Mouse (Mus musculus): ENCODE measurements around the gene Myl3. TPM values are rescaled to one million over a fixed set of nuclear protein-coding genes. Genes with fewer than 3 reads are reported as not detected.

Myl3 gene
- 2.1 and 6.8 TPM in 2 replicates for polyA plus RNA-seq (2014; fragmentation: Nextera tagmentation; extraction: Ambion mirVana)

DNA sequence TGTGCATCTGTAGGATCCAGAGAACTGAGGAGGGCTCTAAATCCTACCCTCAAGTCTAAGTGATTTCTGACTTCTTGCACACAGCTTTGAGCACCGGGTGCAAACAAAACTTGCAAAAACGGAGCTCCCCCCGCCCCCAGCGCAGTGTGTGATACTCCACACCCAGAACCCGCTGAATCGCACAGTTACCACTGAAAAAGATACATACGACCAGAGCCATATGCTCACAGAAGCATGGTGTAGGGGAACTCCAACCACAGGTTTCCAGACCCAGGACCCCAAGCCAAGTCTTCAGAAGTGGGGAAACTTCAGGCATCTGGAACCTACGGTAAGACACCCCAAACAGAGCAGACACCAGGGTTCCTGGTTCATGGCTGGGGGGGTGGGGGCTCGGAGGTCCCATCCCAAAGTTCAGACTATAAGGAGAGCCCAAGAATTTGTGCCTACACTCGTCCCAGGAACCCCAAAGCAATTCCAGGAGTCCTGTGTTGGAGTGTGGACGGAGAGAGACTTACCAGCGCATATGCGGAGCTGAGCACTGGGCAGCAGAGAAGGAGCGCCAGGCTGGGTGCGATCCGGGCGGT is at the start of gene Myl3:
Gene Myl3, plus strand, starts transcription at position 151 of the 584 bp plus-strand sequence.
- no peak for DNase-seq (ENCODE audit: low spot score)
- Histone ChIP-seq H3K9me3 (ENCODE audit: control insufficient read depth, low read length) (no peaks in the 10 kb centered on the region), H3K4me2 (peak within 1 kb of the TSS; percentile 82), H3K4me3 (ENCODE audit: low read depth, low read length) (peak within 1 kb of the TSS; percentile 64), H3K36me3 (ENCODE audit: control insufficient read depth, insufficient read depth, low read length) (no peaks in the 10 kb centered on the region), H3K9ac (ENCODE audit: low read depth, low read length) (peak within 1 kb of the TSS; percentile 57), H3K27ac (ENCODE audit: low read depth, low read length) (peak within 1 kb of the TSS; percentile 65; the same call in 1 of the 2 replicates), H3K27me3 (replicated peaks; ENCODE audit: control insufficient read depth, insufficient read depth, low read length) (peaks cover 63% of the 10 kb centered on the region), H3K4me1 (replicated peaks; ENCODE audit: control insufficient read depth, insufficient read depth, low read length) (peaks cover 12% of the 10 kb centered on the region; the same call in 1 of the 2 replicates)
- WGBS, result 3% methylated on average over 17 of the region's 17 CpGs
- no peak for ATAC-seq (replicated peaks; ENCODE audit: low FRiP score)

DNA sequence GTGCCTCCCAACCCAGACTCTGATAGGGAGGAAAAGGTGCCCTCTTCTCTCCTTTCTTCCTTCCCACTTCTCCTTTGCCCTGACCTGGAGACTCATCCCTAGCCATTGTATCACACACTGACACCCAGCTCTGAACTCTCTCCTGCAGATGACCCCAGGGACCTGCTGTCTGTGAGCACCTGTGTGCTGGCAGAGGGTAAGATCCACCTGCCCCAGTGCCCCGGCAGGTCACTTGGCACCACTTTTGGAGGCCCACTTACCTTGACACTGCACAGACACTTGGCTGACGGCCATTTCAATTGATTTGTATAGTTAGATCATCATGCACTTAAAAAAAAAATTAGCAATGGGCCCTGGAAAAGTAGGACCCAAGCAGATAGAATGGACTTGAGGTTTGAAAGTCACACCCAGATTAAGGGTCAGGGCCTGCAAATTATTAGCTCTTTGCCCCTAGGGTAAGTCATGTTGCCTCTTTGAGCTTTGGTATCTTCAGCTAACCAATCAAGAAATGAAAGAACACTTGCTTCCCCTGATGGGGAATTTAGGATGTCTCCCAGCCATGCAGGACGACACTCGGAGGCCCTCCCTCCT is 46.4 kb upstream of the Myl3 start:
- Histone ChIP-seq H3K27me3 (replicated peaks; ENCODE audit: control insufficient read depth, insufficient read depth, low read length) (no peaks in the 10 kb centered on the region), H3K9me3 (ENCODE audit: control insufficient read depth, low read length) (no peaks in the 10 kb centered on the region), H3K36me3 (ENCODE audit: control insufficient read depth, insufficient read depth, low read length) (peaks cover 2% of the 10 kb centered on the region; the same call in 1 of the 2 replicates), H3K9ac (ENCODE audit: low read depth, low read length) (no peak overlapping the region), H3K4me3 (ENCODE audit: low read depth, low read length) (no peak overlapping the region), H3K4me1 (replicated peaks; ENCODE audit: control insufficient read depth, insufficient read depth, low read length) (peaks cover 4% of the 10 kb centered on the region), H3K4me2 (no peak overlapping the region), H3K27ac (ENCODE audit: low read depth, low read length) (no peak overlapping the region)
- 81% methylated on average over 4 of the region's 4 CpGs for WGBS
- no peak for ATAC-seq (replicated peaks; ENCODE audit: low FRiP score)
- no peak for DNase-seq (ENCODE audit: low spot score)

DNA sequence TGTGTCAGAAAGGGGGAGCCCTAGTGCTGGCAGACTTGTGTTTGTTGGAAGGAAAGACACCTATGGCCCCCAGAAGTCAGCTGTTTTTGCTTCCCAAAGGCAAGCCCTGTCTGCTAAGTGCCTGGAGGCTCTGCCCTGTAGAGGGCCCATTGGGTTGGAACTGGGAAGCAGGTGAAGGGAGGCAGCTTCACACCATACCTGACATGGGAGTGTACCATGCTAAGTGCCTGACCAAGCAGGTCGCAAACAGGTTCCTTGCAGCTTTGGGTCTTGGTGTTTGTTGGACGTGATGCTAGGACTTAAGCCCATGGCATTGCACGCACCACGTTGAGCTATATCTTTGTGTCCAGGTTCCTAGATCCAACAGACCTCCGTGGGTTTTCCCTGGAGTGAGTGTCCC is 45.2 kb upstream of the Myl3 start:
- no peak overlapping the region for H3K9ac ChIP-seq (ENCODE audit: low read depth, low read length)
- H3K27ac ChIP-seq (ENCODE audit: low read depth, low read length), result no peak overlapping the region
- peaks cover 4% of the 10 kb centered on the region; the same call in 1 of the 2 replicates for H3K36me3 ChIP-seq (ENCODE audit: control insufficient read depth, insufficient read depth, low read length)
- no peak overlapping the region for H3K4me2 ChIP-seq
- no peak for ATAC-seq (replicated peaks; ENCODE audit: low FRiP score)
- H3K27me3 ChIP-seq (replicated peaks; ENCODE audit: control insufficient read depth, insufficient read depth, low read length), result no peaks in the 10 kb centered on the region
- no peaks in the 10 kb centered on the region for H3K9me3 ChIP-seq (ENCODE audit: control insufficient read depth, low read length)
- H3K4me1 ChIP-seq (replicated peaks; ENCODE audit: control insufficient read depth, insufficient read depth, low read length), result peaks cover 4% of the 10 kb centered on the region
- 90% methylated on average over 5 of the region's 5 CpGs for WGBS
- DNase-seq (ENCODE audit: low spot score), result no peak
- H3K4me3 ChIP-seq (ENCODE audit: low read depth, low read length), result no peak overlapping the region

DNA sequence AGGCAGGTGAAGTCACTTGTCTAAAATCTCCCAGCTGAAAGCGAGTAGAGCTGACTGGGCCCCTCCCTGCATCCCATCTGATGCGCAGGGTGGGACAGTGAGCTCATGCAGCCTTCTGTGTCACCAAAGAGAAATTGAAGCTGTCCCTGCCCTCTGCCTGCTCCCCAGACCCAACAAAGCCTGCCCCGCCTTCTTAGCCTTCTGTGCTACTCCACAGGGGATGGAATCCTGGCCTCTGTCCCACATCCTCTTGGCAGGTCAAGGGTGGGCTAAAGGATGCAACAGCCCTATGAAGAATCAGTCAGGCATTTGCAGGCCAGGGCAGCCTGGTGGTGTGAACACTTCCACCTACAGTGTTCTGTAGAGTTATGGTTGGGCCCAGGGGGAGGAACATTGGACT is 44.2 kb upstream of the Myl3 start:
- H3K36me3 ChIP-seq (ENCODE audit: control insufficient read depth, insufficient read depth, low read length), result peaks cover 4% of the 10 kb centered on the region; the same call in 1 of the 2 replicates
- 84% methylated on average over 3 of the region's 3 CpGs for WGBS
- no peaks in the 10 kb centered on the region for H3K9me3 ChIP-seq (ENCODE audit: control insufficient read depth, low read length)
- H3K9ac ChIP-seq (ENCODE audit: low read depth, low read length), result no peak overlapping the region
- ATAC-seq (replicated peaks; ENCODE audit: low FRiP score) (no peak), DNase-seq (ENCODE audit: low spot score) (no peak)
- peaks cover 6% of the 10 kb centered on the region for H3K4me1 ChIP-seq (replicated peaks; ENCODE audit: control insufficient read depth, insufficient read depth, low read length)
- no peak overlapping the region for H3K27ac ChIP-seq (ENCODE audit: low read depth, low read length)
- no peak overlapping the region for H3K4me3 ChIP-seq (ENCODE audit: low read depth, low read length)
- no peak overlapping the region for H3K4me2 ChIP-seq
- no peaks in the 10 kb centered on the region for H3K27me3 ChIP-seq (replicated peaks; ENCODE audit: control insufficient read depth, insufficient read depth, low read length)

DNA sequence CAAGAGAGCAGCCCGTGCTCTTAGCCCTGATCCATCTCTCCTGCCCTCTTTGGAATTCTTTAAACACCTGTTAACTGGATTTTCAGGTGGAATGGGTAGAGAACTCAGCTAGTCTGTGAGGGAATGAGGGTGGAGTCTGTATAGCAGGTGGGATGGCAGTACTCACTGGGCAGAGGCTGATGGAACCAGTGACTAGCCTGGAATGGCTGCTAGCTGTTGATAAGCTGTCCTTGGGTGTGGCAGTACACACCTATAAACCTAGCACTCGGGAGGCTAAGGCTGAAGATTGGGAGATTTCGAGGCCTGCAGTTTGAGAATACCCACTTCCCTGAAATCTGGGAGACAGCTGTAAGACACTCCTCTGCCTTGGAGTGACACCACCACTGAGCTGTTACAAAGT is 42.1 kb upstream of the Myl3 start:
- 60% methylated on average over 3 of the region's 3 CpGs for WGBS
- H3K27ac ChIP-seq (ENCODE audit: low read depth, low read length), result no peak overlapping the region
- no peak overlapping the region for H3K9ac ChIP-seq (ENCODE audit: low read depth, low read length)
- H3K36me3 ChIP-seq (ENCODE audit: control insufficient read depth, insufficient read depth, low read length), result peaks cover 2% of the 10 kb centered on the region; the same call in 1 of the 2 replicates
- peak; percentile 73; the same call in 1 of the 2 replicates for ATAC-seq (replicated peaks; ENCODE audit: low FRiP score)
- no peak overlapping the region for H3K4me3 ChIP-seq (ENCODE audit: low read depth, low read length)
- peaks cover 9% of the 10 kb centered on the region for H3K4me1 ChIP-seq (replicated peaks; ENCODE audit: control insufficient read depth, insufficient read depth, low read length)
- no peak overlapping the region for H3K4me2 ChIP-seq
- no peaks in the 10 kb centered on the region for H3K27me3 ChIP-seq (replicated peaks; ENCODE audit: control insufficient read depth, insufficient read depth, low read length)
- DNase-seq (ENCODE audit: low spot score), result no peak
- no peaks in the 10 kb centered on the region for H3K9me3 ChIP-seq (ENCODE audit: control insufficient read depth, low read length)

DNA sequence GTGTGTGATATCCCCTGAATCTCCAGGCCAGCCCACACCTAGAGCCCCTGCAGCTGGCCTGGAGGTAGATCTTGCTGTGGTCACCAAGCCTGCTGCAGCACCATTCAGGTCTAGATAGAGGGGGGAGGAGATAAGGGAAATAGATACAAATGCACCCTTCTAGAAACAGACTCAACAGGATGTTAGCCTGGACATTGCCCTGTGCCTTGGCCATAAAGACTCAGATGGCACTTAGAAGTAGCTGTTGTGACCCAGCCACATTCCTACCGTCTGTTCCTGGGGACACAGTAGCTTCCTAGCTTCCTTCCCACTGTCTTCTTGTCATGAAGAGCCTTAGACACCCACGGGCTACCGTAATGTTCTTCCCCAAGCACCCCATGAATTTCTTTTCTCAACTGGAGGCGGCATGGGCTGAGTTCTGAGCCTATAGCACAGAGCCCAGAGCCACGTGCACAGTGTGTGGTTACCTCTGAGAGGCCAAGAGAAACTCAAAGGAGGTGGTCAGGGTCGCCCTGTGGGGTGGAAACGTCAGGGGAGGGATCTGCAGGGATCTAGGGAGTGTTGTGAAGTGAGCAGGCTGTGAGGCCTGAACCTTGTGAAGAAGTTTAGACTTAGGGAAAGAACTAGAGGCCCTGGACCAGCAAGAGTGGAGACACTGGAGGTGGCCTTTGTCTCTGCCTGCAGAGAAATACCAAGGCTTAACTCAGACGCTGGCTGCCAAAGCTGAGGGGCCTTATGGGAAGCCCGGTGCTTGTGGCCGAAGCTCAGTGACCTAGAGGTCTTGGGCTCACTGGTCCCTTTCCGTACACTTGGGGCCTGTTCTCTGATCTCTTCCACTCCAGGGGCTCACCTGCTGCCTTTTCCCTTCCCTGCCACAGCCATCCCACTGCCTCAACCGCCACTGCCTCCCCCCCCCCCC is 40.3 kb upstream of the Myl3 start:
- Histone ChIP-seq H3K36me3 (ENCODE audit: control insufficient read depth, insufficient read depth, low read length) (peaks cover 2% of the 10 kb centered on the region; the same call in 1 of the 2 replicates), H3K27ac (ENCODE audit: low read depth, low read length) (no peak overlapping the region), H3K9me3 (ENCODE audit: control insufficient read depth, low read length) (no peaks in the 10 kb centered on the region), H3K4me1 (replicated peaks; ENCODE audit: control insufficient read depth, insufficient read depth, low read length) (peaks cover 9% of the 10 kb centered on the region), H3K4me3 (ENCODE audit: low read depth, low read length) (no peak overlapping the region), H3K4me2 (no peak overlapping the region), H3K27me3 (replicated peaks; ENCODE audit: control insufficient read depth, insufficient read depth, low read length) (no peaks in the 10 kb centered on the region), H3K9ac (ENCODE audit: low read depth, low read length) (no peak overlapping the region)
- 80% methylated on average over 11 of the region's 12 CpGs for WGBS
- DNase-seq (ENCODE audit: low spot score), result no peak
- ATAC-seq (replicated peaks; ENCODE audit: low FRiP score), result no peak

DNA sequence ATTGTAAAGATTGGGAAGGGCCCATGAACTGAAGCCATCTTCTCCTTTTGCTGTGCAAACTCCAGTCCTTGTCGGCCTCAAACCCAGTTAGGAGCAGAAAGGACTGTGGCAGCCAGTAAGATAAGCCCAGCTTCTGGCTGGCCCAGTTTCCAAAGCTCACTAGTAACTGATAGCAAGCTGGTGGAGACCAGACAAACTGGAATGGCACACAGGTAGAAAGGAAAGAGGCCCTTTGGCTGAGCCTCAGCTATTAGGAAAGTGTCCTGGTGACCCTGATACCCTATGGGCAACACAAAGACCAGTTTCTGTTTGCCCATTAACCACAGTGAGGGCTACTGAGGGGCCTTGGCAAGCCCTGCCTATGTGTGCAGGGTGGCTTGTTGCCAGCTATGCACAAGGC is 38.8 kb upstream of the Myl3 start:
- WGBS, result 60% methylated on average over 1 of the region's 1 CpGs
- no peaks in the 10 kb centered on the region for H3K9me3 ChIP-seq (ENCODE audit: control insufficient read depth, low read length)
- H3K27ac ChIP-seq (ENCODE audit: low read depth, low read length), result no peak overlapping the region
- no peak overlapping the region for H3K9ac ChIP-seq (ENCODE audit: low read depth, low read length)
- peaks cover 2% of the 10 kb centered on the region; the same call in 1 of the 2 replicates for H3K36me3 ChIP-seq (ENCODE audit: control insufficient read depth, insufficient read depth, low read length)
- DNase-seq (ENCODE audit: low spot score), result no peak
- H3K4me1 ChIP-seq (replicated peaks; ENCODE audit: control insufficient read depth, insufficient read depth, low read length), result peaks cover 9% of the 10 kb centered on the region
- no peaks in the 10 kb centered on the region for H3K27me3 ChIP-seq (replicated peaks; ENCODE audit: control insufficient read depth, insufficient read depth, low read length)
- no peak for ATAC-seq (replicated peaks; ENCODE audit: low FRiP score)
- no peak overlapping the region for H3K4me2 ChIP-seq
- no peak overlapping the region for H3K4me3 ChIP-seq (ENCODE audit: low read depth, low read length)

DNA sequence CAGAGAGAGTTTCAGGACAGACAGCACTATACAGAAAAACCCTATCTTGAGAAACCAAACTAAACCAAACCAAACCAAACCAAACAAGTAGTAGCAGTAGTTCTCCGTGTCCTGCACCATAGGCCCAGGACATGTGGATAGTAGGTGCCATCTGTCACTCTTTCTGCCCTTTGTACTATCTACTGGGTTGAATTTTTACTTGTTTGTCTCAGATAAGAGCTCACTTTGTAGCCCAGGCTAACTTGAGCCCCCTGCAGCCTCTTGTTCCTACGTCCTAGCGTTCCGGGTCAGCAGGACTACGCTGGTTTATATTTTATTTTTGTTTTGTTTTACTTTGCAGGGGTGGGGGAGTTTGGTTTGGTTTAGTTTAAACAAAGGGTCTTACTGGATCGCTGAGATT is 37.7 kb upstream of the Myl3 start:
- Histone ChIP-seq H3K9me3 (ENCODE audit: control insufficient read depth, low read length) (no peaks in the 10 kb centered on the region), H3K27me3 (replicated peaks; ENCODE audit: control insufficient read depth, insufficient read depth, low read length) (no peaks in the 10 kb centered on the region), H3K27ac (ENCODE audit: low read depth, low read length) (no peak overlapping the region), H3K4me3 (ENCODE audit: low read depth, low read length) (no peak overlapping the region), H3K9ac (ENCODE audit: low read depth, low read length) (no peak overlapping the region), H3K4me2 (no peak overlapping the region), H3K4me1 (replicated peaks; ENCODE audit: control insufficient read depth, insufficient read depth, low read length) (peaks cover 9% of the 10 kb centered on the region), H3K36me3 (ENCODE audit: control insufficient read depth, insufficient read depth, low read length) (peaks cover 5% of the 10 kb centered on the region; the same call in 1 of the 2 replicates)
- DNase-seq (ENCODE audit: low spot score) (no peak), ATAC-seq (replicated peaks; ENCODE audit: low FRiP score) (no peak)
- WGBS, result 76% methylated on average over 6 of the region's 6 CpGs
